Mouse (Mus musculus) cerebellum, postnatal 14 days (tissue): ENCODE measurements around the gene Dll3.

ENCODE experiments used
- DNase-seq, 2 experiments: peaks; one replicate each; pipeline ENCODE4 v3.0.0; 2021; ENCODE audit warnings: mixed read lengths in 2 of 2

Dll3 gene

DNA sequence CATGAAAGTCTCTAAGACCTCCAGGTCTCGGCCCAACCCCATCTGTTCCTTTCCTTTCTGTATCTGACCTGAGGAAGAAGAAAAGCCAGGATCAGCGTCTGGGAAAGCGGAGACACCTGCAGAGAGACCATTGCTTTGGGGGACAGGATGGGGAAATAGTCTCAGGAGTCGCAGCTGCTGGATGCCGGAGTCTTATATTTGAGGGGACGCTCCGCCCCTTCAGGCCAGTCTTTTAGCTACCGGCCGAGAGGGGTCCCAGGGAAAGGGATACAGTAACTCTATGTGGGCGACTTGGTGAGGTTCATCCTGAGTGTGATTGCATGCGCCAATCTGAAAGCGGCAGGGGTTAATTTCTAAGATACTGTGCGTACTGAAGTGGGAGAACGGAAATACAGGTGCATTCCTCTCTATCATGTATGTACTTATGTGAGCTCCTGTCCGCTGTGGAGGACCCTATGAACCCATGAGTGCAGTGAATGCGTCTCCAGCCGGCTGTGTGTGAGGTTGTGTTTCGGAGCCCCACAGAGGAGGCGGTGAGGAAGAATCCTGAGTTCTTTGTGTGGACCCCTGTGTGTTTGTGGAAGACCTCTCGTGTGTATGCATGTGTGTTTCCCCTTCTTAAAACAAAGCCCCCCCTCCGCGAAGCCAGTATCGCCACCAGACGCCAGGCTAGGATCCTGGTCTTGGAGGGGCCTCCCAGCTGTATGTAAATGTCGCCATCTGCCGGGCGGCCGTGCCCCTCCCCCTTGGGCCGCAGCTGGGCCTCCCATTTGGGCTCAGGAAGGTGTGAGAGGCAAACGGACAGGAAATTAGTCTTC, at the start of gene Dll3:
Gene Dll3, minus strand, starts transcription at position 623 of the 818 bp plus-strand sequence.
- peak; percentile 63 to 71 for DNase-seq

DNA sequence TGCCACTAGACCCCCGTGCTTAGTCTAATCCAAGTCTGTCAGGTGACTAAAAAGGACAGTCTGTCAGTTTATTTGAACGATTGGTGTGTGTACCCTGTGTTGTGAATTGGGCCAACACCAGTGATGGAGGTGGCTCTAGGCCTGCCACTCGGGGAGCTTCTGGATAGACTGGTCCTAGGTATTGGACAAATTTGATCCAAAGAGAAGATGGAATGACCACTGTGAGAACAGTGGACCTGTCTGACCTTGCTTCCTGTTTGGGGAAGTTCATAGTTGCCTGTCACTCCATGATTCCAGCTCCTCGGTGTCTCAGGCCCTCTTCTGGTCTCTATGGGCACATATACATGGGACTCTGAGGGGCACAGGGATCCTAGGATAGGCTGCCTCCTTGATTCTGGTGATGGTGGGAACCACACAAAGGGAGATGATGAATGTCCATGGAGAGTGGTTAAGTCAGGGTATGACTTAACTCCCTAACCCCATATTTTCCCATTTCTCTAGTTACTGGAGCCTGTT, 49.7 kb upstream of the Dll3 start:
- DNase-seq = no peak

DNA sequence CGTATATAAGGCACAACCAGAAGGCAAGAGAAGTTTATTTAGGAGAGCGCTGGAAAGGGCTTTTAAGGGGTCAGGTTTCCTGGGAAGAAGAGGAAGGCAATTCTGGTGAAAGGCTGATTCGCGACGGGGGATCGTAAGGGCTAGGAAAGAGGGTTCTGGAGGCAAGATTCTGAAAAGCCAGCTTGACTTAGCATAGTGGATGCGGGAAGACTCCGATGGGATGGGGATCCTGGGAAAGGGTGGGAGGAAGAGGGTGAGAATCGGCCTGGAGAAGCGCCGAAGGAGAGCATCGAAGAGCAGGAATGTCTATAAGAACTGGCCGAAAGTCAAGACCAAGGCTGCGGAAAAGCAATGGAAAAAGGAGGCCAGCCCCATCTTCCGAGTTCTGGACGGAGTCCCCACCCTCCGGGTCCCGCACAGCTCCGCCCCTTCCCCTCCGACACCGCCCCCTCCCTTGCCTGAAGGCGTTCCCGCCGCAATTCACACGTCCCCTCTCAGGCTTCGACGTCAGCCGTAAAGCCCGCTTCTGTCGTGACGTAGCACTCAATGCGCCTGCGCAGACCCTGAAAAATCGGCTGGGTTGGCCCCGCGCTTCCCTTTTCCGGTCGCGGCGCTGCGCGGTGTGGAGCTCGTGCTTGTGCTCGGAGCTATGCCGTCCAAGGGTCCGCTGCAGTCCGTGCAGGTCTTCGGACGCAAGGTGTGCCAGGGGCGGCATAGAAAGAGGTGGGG, 48.3 kb upstream of the Dll3 start, which contains the start of gene Rps16:
Gene Rps16, plus strand, starts transcription at position 498 of the 729 bp plus-strand sequence.
- peak; percentile 99 for DNase-seq

DNA sequence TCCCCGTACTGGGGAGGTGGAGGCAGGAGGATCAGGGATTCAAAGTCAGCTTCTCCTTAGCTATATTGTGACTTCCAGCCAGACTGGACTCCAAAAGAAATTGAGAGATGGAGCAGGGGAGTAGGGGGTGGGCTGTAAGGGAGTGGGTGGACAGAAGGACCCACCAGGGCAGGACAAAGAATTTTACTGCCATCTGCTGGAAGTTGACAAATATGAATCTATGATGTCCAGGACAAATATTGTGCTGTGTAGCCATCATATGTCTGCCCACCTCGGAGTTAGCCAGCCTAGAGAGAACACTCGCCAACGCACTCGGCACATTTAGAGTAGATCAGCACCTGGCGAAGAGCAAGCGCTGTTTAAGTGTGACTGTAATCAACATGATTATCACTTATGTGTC, 46.6 kb upstream of the Dll3 start:
- DNase-seq = peak; percentile 21 to 43

DNA sequence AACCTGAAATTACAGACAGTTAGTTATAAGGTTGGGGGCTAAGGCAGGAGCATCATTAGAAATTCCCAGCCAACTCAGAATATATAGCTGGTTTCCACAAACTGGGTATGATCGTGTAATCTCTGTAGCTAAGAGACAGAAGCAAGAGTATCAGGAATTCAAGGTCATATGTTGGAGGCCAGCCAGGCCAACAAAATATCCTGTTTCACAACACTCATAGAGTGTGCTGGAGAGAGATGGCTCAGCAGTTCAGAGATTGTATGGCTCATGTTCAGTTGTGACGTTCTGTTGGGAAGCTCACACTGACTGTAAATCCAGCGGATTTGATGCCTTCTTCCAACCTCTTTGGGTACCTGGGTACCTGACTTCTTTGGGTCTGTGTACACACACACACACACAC, 45.7 kb upstream of the Dll3 start:
- no peak for DNase-seq

DNA sequence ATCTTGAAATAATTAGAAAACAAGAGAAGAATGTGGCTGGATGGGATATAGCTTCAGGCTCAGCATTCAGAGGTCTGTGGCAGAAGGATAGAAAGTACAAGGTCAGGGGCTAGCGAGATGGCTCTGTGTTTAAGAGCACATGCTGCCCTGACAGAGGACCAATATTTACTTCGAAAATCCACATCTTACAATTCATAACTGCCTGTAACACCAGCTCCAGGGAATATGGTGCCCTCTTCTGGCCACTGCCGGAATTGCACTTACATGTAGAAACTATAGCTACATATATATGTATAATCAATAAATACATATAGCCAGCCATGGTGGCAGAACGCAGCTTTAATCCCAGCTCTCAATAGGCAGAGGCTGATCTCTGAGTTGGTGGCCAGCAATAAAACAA, 42.6 kb upstream of the Dll3 start:
- DNase-seq = peak; percentile 80 to 84

DNA sequence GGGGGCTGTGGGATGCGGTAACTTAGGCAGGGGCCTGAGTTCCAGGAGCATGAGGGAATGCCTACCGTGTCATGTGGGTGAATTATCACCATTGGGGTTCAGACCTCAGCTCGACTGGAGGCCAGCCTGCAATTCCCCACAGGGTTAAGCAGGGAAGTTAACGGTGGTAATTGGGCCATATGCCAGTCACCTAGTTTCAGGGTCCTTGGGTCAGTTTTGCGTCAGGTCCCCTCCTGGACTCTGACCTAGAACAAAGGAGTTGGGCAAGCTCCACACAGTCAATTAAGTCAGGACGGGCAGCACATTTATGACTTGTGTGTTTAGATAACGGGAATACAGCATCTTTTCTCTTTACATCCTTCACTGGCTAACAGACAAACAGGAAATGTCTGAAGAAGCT, 39.3 kb upstream of the Dll3 start:
- DNase-seq = no peak

DNA sequence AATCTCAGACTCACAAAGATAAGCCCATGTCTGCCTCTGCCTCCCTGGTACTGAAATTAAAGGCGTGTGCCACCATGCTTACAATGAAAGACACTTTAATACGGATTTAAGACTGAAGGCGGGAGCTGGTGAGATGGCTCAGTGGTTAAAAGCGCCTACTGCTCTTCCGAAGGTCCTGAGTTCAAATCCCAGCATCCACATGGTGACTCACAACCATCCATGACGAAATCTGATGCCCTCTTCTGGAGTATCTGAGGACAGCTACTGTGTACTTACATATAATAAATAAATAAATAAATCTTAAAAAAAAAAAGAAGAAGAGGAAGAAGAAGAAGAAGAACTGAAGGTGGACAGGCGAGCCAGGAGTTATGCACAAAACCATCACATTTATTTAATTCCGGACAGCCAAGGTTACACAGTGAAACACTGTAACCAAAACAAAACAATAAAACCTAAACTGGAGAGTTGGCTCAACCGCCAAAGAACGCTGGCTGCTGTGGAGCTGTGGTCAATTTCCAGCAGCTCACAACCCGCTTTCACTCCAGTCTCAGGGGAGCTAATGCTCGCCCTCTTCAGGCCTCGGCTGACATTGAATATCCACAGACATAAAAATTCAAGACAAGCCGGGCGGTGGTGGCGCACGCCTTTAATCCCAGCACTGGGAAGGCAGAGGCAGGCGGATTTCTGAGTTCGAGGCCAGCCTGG, 37.3 kb upstream of the Dll3 start:
- DNase-seq = peak; percentile 47 to 55

DNA sequence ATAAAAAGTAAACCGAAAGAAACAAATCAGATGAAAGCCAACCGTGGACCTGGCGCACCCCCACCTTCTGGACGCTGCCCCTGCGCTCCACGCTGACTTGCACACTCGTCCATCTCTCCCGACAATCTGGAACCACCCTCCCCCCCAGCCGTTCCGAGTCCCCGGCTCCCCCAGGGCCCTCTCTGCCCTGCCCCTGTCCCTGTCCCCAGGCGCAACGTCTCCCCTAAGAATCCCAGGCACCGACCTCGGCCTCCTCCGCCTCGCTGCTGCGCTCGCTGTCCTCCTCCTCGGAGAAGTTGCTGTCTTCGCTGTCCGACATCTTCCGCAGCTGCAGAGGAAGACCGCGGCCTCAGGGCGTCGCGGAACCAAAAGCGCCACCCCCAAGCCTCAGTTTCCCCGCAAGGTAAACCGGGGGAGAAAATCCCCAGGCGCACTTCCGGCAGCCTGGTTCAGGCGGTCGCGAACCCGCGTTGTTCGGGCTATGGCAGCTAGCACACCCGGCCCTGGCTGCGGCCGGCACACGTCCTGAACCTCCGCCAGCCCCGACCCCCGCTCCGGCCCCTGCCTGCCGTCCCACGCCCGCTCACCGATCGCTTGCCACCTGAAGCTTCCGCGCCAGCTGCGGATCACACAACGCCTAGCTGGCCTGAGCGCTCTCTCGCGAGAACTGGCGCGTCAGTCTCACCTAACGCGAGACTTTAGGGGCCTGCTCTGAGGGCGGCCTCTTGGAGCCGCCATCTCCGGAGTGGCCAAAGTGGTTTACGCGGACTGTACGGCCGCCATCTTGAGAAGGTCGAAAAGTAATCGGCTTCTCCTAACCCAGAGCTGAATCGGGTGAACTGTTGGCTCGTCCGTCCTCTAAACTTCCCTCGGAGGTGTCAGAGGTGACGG, 36.3 kb upstream of the Dll3 start, which contains the start of gene Supt5:
Gene Supt5, minus strand, starts transcription at position 639 of the 891 bp plus-strand sequence.
- DNase-seq = peak; percentile 96 to 97

DNA sequence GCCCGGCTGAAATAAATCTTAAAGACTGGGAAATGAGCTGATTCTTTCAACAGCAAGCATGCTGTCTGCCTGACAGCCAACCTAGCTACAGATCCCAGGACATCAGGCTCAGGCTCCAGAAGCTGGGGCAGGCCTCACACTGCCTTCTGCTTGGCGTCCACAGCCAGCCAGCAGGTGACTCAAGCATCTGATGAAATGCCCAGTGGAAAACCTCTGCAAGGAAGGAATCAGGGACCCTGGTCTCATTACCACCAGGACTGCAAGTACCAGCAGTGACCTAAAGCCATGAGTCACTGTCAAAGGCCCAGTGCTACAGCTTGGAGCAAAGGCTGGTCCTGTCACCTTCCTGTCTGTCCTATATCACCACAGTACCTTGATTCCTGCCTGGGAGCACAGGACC, 33.4 kb upstream of the Dll3 start:
- DNase-seq = no peak

DNA sequence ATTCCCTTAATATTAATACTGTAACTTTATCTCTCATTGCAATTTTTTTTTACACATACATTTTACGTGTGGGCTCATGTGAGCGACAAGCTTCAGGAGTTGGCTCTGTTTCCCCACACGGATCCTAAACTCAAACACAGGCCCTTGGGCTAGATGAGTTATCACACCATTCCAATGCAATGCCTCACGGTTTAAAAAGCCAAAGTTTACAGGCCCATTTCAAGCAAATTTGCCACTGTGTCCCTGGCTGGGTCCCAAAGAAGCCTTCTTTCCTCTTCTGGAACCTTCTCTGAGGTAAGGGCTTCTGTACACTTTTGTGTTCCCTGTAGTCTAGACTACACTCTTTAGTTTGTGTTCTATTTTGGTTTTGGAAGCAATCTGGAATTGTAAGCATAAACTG, 32.5 kb upstream of the Dll3 start:
- DNase-seq = no peak

DNA sequence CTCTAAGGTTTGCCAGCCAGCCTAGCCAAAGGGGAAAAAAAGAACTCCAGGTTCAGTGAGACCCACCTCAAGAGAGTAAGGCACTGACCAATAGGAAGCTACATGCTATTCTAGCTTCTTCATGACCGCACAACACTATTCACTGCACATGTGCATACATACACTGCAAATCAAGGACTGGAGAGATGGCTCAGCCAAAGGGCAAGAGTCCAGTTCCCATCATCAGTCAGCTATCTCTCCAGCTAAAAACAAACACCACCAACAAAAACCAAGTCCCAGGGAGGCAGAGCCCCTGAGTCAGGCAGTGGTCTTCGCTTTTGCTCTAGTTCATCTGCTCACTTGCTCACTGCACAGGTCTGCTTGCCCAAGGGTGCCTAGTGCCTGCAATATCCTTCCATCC, 26.2 kb upstream of the Dll3 start:
- DNase-seq = no peak

DNA sequence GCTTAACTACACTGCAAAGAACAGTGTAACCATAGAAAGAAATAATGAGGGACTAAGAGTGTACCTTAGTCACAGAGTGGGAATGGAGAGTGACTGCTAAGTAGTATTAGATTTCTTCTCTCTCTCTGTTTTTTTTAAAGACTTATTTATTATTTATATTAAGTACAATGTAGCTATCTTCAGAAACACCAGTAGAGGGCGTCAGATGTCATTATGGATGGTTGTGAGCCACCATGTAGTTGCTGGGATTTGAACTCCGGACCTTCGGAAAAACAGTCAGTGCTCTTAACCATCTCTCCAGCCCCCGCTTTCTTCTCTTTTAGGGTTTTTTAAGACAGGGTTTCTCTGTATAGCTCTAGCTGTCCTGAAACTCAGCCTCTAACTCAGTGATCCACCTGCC, 24.4 kb upstream of the Dll3 start:
- DNase-seq = no peak

DNA sequence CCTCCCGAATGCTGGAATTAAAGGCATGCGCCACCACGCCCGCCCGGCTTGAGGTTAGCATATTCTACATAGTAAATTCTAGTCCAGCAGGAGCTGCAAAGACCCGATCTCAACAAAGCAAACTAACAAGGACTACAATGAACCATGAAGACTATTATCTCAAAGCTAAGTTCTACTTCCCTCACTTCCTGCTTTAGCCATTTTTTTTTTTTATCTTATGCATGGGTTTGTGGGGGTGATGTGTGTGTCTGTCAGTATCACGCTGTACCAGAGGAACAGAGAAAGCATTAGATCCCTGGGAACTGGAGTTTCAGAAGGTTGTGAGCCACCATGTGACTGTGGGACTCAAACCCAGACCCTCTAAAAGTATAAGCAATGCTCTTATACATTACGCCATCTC, 23.3 kb upstream of the Dll3 start:
- DNase-seq = no peak

DNA sequence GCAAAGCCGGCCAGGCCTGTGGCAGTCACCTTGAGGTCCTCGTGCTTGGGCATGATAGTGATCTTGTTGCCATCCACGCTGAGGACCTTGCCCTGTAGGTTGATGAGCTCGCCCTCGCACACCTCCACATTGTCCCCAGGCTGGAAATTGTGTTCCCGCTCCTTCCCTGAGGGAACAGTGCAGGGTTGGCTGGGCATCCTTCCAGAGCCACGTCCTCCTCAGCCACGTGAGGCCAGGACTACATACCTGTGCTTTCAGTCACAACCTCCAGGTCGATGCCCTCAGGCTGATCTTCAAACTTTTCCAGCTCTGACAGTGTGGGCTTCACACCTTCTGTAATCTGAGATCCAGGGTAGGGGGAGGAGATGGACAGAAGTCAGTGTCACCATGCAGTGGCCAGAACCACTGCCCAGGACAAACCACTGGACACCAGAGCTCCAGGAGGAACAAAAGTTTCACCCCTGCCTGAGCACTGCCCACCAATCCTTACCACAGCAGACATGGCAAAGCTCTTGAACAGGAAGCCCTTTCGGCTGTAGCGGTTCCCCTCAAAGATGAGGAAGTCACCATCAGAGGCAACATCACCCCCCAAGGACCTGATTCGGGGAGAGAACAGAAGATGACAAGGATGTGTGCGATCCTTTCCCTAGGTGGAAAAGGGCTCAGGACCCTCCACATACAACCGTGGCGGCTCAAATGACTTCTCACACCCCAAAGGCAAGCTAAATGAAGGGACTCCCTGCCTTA, 20.1 kb upstream of the Dll3 start:
- DNase-seq = no peak

DNA sequence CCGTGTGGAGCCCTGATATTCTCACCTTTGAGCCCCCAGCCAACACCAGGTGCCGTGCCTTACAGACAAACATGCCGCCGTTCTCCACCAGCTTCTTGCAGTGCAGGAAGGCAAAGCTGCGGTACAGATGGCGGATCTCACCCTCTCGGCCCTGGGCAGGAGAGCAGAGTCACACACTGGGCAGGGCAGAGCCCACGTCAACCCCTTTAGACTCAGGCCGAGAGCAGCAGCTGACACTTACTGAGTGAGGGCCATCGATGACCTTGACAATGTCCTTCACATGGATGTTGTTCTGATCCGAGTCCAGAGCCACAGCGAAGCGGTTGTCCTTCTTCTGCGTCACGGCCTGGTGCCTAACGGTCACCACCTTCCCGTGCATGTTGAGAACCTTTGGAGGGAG, 16.7 kb upstream of the Dll3 start:
- no peak for DNase-seq

DNA sequence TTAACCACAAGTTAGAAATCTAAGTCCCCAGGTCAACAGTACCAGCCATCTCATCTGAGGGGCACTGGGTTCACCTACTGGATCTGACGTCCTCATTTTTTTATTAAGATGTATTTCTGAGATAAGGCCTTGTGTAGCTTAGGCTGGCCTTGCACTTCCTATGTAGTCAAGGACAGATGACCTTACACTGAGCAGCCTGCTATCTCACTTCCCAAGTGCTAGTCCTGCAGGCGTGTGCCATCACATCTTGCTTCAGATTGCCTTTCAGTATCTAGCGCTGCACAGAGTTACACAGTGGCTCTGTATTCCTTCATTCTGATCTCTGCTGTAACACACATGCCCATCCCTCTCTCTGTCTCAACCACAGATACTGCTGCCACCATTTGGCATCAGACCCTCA, 16.0 kb upstream of the Dll3 start:
- no peak for DNase-seq

DNA sequence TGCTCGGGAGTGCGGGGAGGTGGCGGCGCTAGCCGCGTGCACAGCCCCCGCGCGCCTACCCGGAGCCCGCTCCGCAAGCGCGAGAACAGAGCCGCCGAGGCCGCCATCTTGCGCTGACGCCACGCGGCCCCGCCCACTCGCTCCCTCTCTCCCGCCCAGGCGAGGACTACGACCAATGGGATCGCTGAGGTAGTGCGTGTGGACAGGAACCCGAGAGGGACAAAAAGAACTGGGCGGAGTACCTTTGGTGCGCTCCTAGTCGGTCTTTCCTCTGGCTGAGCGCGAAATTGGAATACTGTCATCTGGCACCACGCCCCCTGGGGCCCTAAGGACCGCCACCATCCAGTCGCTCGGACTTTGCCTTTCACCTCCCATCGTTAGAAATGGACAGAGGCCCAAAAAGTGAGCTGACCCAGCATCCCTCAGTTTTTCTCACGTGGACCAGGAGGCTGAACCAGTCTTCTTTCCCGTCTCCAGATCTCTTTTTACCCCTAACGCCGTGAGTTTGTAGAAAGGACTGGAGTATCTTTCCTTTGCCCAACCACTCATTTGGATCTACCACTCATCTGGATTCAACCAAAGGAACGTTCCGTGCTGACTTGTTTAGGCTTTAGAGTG, 10.0 kb upstream of the Dll3 start, which contains the start of gene Timm50:
Gene Timm50, minus strand, starts transcription at position 147 of the 618 bp plus-strand sequence.
- peak; percentile 99 for DNase-seq

DNA sequence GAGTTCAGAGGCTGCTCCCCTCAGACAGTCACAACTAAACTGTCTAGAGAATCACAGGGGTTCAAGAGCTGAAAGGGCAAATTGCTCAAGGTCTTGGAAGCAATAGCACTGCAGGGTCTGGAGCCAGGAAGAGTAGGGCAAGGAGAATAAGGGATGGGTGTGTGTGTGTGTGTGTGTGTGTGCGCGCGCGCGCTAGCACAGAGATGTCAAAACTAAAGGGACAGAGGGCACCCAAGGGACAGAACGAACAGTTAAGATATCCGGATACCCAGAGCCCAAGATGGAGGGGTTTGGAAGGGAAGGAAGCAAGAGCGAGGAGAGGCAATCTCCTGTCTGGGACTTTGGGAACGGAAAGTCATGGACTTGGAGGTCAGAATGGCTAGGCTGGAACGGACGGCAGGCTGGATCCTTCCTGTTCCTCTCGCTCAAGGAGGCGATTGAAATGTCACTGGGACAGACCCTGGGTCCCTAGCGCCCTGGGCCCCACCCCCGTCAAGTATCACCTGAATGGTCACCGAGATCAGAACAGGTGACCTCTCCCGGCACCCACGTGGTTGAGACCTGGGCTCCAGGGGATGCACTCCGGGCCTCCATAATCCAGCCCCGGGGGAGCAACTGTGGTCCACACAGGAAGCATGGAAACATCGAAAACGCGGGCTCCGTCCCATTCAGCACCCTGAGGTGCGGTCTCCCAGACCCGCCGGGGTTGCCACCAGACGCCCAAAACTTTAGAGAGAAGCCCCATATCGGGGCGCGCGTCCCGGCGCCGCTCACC, 9.3 kb upstream of the Dll3 start:
- DNase-seq = peak in 1 of 2 experiments; percentile 63

DNA sequence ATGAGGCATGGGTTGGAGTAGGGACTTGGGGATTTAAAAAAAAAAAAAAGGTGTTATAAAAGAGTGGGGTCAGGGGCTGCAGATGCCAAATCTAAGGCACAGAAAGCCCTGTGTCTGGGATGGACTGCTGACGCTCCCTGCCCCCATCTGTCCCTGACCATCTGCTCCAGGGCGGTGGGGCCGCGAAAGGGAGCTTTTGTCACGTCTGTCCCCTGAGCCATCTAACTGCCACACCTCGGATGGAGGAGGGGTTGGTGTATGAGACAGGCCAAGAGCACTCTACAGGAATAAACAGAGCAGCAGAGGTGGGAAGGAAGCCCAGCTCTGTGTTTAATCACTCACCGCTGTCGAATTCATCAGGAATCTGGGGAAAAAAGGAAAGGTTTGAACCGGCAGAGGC, 7.7 kb upstream of the Dll3 start:
- DNase-seq = peak; percentile 55 to 56
